Mouse (Mus musculus): ENCODE results near the gene Tspan17. TPM values are rescaled to one million over a fixed set of nuclear protein-coding genes. Genes with fewer than 3 reads are reported as not detected.
A peak's percentile ranks its signal among the peaks of the same experiment; 100 is the strongest.

The Tspan17 gene
- 10 to 100 TPM; 14.0 to 24.3 (median 18.1) TPM for total RNA-seq (2022)

DNA sequence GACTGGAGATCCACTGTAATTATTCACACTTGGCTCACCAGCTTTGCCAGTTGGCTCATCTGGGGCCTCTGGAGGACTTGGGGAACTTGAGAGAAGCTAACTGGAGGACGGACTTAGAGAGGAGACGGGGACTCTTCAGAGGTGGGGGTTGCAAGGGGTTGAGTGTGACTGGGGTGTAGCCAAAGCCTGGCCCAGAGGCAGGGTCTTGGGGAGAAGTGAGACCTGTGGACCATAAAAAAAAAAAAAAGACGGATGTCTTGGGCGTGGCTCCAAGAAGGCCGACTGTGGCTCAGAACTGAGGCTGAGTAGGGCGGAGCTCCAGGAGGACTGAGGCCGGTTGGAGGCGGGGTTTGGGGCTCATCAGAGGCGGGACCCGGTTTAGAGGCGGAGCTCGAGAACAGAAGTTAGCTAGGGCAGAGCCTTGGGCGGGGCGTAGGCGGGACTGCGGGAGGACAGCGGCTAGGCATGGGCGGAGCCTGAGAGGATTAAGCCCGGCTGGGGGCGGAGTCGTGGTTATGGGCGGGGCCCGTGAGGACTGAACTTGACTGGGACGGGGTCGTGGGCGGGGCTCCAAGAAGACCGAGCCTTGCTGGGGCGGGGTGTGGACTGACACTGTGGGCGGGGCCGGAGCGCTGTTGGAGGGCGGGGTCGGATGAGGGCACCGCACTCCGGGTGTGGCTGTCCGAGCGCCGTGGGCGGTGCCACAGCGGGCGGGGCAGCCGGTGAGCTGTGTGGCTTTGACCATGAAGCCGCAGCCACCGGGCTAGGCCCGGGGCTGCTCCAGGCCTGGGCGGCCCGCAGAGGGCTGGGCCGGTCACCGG is at the start of gene Tspan17:
Tspan17 (plus strand) TSS at position 638 of the 821 bp plus-strand sequence.
- peak; percentile 97 for DNase-seq (ENCODE audit: low spot score)

DNA sequence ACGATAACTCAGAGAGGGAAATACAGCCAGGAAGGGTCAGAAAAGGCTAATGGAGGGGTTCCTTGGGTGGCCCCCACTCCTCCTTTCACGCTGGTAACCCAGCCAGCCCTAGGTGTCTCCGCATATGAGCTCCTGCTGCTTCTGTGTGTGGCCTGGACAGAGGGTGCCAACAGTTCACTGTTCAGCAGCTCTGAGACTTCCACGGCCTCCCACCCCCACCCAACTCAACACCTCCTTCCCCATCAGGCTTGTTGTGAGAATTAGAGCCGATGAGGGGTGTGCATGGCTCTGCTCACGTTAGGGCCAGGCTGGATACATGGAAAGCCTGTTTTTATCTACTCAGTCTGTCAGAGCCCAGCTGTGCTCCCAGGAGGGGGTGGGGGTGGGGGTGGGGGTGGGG is 43.1 kb upstream of the Tspan17 start:
- DNase-seq (ENCODE audit: low spot score) = no peak

DNA sequence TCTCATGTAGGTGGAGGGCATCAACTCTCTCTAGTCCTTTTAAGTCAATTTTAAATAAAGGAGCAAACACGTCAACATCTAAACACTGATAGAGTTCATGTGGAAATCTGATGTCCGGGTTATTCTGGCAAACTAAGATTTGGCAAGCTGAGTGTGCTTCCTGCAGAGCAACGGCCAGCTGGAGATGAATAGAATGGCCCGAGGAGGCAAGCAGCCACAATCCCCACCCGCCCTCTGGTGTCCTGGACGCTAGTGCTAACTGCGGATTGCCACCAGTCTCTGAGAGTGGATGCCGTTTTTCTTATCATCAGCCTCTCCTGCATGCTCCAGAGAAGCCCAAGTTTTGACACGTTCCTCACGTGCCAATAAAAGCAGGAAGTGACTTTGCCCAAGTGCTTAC is 42.3 kb upstream of the Tspan17 start:
- no peak for DNase-seq (ENCODE audit: low spot score)

GRCm38 (mm10) chr13:54748190-54748589 is 41.0 kb upstream of the Tspan17 start:
- no peak for DNase-seq (ENCODE audit: low spot score)

DNA sequence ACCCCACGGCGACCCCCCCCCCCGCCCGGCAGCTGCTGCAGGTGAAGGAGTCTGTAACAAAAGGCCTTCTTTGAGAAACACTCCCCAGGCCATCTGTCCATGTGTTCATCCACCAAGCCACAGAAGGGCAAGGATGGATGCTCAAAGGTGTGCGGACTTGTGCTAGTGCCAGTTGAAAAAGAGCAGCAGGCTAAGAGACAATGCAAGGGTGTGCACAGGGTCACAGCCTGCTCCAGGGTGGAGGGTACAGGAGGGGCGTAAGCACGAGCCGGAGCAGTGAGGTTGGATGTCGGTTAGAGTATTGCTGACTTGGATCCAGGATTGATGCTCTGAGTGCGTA is 40.5 kb upstream of the Tspan17 start:
- no peak for DNase-seq (ENCODE audit: low spot score)

- DNase-seq (ENCODE audit: low spot score) = no peak
Observed at GRCm38 (mm10) chr13:54749061-54749863, 39.9 kb upstream of the Tspan17 start.

DNA sequence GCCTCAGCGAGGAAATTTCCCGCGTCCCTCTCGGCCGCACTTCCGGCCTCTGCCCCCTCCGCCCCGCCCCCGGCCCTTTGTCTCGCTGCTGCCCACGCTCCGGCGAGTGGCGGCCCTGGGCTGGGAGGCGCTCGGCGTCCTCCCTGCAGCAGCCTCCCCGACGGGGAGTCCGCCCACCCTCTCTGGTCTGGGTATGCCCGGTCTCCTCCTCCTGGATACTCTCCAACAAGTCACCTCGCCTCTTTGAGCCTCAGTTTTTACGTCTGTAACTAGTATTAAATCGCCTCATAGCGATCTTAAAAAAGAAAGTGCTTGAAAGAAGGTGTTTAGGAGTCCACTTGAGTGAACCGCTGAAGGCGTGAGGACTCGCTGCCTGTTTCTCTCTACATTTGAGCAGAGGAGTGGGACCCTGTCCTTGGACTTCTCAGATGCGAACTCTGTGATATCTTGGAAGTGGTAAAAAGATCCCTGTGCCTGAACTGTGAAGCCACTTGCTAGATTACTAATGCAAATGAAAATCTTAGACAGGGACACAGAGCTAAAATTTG is 39.2 kb upstream of the Tspan17 start, which contains the start of gene Gprin1:
Gprin1 (minus strand) TSS at position 11 of the 548 bp plus-strand sequence.
- no peak for DNase-seq (ENCODE audit: low spot score)

- DNase-seq (ENCODE audit: low spot score) = no peak
Observed at GRCm38 (mm10) chr13:54750699-54751098, 38.5 kb upstream of the Tspan17 start.

DNA sequence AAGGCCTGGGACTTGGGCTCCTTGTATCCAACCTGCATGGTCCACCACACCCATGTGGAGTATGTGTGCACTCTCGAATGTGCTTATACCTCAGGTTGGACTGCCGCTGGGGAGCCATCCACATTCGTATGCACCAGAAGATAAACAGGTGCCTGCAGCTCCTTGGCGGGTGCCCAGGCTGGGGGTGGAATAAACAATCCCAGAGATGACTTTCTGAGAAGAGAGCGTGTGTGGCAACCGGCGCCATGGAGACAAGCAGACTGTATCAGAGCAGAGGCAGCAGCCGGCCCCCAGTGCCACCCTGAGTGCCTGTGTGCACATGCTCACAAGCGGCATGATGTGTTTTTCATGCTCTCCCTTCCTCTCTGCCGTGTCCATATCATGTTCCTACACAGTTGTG is 36.5 kb upstream of the Tspan17 start:
- no peak for DNase-seq (ENCODE audit: low spot score)

DNA sequence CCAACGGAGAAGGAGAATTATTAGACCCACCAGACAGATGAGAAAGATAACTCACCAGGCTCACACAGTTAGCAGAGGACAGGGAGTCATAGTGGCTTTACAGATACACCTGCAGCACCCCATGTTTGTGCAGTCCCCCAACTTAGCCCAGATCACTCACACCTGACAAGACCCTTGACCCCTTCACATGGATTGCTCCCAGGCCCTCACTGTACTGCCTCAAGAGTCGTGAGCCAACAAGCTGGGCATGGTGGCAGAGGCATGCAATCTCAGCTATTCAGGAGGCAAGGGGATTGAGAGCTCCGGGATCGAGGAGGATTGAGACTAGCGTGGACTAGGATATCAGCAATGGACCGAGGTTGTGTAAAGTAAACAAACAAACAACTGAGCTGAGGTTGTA is 35.4 kb upstream of the Tspan17 start:
- no peak for DNase-seq (ENCODE audit: low spot score)

- no peak for DNase-seq (ENCODE audit: low spot score)
Observed at GRCm38 (mm10) chr13:54754169-54755080, 34.8 kb upstream of the Tspan17 start.

DNA sequence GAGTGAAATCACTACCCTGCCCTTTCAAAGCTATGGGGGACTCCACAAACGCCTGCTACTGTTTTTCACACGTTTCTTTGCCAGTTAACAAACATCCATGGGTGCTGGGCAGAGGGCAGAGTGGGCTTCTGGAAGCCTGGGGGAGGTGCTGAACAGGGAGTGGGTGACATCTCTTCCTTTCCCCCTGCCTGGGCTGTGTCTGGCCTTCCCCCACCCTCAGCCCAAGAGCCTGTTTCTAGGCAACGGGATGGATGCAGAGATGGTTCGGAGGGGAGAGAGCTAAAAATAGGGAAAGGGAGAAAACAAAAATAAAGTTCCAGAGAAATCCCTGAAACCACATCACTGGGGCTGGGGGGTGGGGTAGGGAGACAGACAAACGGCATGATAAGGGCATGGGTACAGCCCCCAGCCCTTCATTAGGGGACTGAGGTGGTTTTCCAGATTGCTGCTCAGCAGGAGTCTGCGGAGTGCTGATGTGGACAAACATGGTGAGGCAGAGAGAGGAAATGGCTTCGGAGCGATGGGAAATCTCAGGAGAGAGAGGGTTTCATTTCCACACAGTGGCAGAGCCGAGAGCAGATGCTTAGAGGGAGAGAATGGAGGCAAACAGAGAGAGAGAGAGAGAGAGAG is 33.9 kb upstream of the Tspan17 start:
- DNase-seq (ENCODE audit: low spot score) = no peak

DNA sequence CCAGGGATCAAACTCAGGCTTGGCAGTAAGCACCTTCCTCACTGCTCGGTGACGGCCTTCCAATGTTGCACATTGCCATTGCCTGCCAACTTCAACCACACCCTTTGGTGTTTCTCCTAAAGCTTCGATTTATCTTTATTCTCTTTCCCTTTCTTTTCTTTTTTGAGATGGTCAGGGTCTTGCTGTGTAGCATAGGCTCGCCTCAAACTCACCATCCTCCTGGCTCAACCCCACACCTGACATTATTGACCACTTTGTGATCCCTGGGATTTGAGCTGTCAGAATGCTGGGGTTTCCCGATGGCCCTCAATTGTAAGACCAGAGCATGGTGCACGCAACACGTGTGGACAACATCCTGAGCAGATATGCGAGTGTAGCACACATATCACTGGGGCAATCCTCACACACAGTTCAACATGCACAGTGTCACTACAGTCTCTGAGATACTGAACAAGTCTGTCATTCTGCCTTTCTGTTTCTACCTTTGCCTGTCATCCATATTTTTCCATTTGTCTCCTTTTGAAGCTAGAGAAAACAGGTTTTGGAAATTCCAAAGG is 32.9 kb upstream of the Tspan17 start:
- DNase-seq (ENCODE audit: low spot score) = no peak

- no peak for DNase-seq (ENCODE audit: low spot score)
Observed at GRCm38 (mm10) chr13:54757093-54757830, 31.9 kb upstream of the Tspan17 start.

GRCm38 (mm10) chr13:54758045-54758755 is 31.0 kb upstream of the Tspan17 start:
- DNase-seq (ENCODE audit: low spot score) = peak; percentile 36

GRCm38 (mm10) chr13:54758756-54759470 is 30.3 kb upstream of the Tspan17 start:
- no peak for DNase-seq (ENCODE audit: low spot score)

DNA sequence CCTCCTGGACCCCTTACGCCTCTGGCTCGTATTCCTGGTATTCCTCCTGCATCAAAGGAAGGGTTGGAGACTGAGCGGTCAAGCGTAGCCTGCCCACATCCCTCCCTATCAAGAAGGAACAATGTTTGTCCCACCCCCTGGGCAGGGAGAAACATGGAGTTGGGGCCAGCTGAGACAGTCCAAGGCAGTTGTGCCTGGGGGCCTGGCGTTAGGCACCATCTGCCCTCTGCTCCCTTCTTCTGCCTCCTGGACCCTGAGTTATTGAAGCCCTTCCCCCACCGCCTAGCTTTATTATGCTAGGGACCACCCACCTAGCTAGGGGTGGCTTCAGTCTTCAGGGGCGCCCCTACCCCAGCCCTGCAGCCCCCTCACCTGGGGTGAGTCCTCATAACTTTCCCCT is 29.7 kb upstream of the Tspan17 start:
- DNase-seq (ENCODE audit: low spot score) = no peak

- no peak for DNase-seq (ENCODE audit: low spot score)
Observed at GRCm38 (mm10) chr13:54760164-54760795, 28.9 kb upstream of the Tspan17 start.
